Mouse (Mus musculus): ENCODE measurements around the gene Rxra. TPM values are rescaled to one million over a fixed set of nuclear protein-coding genes. Genes with fewer than 3 reads are reported as not detected.

The Rxra gene
- total RNA-seq, 4 experiments from 2014 or later, result 23.5 to 28.6 (median 26.1) TPM

DNA sequence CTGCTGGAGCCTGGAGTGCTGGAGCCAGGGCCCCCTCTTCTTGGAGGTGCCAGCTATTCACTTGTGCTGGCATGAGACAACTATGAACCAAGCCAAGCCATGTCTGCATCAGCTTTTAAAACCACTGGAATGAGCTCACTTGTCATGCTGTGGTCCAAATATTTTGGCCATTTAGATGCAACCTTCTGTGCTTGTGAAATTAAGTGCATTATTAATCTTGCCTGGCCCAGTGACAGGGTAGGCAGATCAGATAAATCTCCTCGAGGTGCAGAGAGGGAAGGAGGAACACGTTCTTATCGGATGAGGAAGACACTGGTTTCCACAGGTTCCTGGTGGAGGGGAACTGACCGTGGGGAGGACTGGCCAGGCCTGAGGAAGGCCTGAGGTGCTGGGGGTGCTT lies 8.6 kb upstream of the Rxra start:
- DNase-seq (ENCODE audit: low spot score in 2 of 2), result no peak

- DNase-seq (ENCODE audit: low spot score in 2 of 2), result no peak
These were observed 5.5 kb upstream of the Rxra start for GRCm38 (mm10) chr2:27670746-27671145.

GRCm38 (mm10) chr2:27671633-27672091 lies 4.6 kb upstream of the Rxra start:
- no peak for DNase-seq (ENCODE audit: low spot score in 2 of 2)

GRCm38 (mm10) chr2:27676478-27677325 lies 462 bp downstream of the Rxra start:
- DNase-seq (ENCODE audit: low spot score in 2 of 2), result peak; percentile 23 to 35

DNA sequence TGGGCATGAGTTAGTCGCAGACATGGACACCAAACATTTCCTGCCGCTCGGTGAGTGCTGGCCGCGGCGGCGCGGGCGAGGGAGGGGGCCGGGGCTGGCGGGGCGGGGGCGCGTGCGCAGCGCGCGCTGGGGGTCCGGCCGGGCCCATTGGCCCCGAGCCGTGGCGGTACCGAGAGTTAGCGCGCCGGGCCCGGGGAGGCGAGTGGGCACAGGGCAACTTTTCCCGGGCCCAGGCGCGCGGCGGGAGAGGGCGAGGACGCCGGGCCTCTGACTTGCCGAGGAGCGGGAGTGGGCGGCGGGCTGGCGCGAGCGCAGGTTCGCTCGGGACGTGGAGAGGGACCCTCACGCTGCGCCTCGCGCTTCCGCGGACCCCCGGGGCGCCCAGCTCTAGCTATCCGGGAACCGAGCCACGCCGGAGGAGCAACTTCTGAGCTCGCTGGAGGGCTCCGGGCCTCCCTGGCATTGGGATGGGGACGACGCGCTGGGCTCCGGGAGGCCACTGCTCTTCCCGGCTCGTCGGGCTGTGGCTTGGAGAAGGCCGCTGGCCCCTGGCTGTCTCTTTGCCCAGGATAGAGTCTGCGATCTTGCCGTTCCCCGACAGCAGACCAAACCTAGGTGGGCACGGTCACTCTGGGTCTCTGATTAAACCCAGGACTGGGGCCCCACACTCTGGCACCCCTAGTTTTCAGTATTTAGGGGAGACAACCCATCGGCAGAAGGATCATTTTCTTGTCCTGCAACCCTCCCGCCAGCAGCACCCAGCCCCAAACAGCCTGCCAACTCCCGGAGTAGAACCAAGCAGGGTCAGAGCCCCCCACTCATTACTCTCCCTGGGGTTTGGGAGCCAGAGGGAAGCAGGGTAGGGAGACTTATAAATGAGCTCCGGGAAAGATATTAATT lies 1.4 kb downstream of the Rxra start:
- DNase-seq (ENCODE audit: low spot score in 2 of 2), result no peak

DNA sequence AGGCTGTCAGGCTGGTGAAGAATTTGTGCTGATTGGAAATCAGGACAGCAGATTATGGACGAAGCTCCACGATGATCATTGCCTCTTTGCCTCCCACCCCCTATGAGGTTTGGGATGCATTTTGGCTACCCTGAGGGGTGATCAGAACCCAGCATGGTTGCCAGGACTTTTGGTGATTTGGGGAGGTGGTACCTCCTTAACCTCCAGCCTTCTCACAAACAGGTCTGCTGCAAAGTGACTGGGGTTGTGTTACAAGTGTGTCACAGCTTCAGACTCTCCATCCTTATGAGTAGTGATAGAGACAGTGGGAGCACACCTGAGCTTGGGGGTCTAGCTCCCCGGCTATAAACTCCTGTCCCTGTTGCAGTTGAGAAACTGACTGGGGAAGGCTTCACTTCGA lies 2.1 kb downstream of the Rxra start:
- no peak for DNase-seq (ENCODE audit: low spot score in 2 of 2)

DNA sequence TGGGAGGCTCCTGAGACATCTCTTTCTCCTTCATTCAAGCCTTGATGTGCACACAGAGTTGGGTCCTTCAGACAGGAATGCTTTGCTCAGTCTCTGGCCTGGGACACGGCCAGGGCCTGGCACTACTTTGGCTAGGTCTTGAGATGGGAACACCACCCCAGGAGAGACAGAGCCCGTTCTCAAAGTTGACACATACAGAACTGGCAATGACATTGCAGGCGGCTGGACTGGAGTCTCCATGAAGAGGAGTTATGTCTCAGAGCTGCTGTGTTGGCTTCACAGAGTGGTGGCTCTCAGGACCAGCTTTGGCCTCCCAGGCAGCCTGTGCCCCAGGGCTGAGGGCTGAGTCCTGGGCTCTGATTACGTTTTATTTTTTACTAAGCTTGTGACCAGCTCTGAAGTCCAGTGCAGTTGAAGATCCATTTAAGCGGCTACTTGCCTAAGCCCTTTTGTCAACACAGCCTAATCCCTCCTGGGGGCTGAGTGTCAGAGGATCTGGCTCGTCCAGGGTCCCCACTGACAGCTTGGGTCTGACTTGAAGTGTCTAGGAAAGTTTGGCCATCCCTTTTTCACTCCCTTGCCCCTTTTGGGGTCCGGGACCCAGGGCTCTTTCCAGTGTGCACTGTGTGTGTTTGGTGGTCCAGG lies 2.7 kb downstream of the Rxra start:
- DNase-seq (ENCODE audit: low spot score in 2 of 2), result no peak

DNA sequence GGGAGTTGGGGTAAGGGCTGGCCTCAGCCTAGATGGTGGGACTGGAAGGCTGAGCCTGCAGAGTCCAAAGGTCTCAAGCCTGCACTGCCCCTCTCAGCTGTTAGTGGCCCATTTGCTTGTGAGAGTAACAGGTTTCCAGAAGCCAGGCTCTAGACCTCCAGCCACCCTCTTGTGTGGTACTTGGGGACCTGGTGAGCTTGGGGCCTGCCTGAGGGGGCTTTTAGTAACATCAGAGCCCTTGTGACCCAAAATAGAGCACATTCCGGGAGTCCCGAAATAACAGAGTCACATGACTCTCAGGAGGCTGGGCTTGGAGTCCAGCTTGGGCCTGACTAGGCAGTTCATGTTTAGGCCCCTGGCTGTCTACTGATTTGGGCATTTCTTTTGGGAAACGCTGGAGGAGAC lies 3.4 kb downstream of the Rxra start:
- DNase-seq (ENCODE audit: low spot score in 2 of 2), result no peak

DNA sequence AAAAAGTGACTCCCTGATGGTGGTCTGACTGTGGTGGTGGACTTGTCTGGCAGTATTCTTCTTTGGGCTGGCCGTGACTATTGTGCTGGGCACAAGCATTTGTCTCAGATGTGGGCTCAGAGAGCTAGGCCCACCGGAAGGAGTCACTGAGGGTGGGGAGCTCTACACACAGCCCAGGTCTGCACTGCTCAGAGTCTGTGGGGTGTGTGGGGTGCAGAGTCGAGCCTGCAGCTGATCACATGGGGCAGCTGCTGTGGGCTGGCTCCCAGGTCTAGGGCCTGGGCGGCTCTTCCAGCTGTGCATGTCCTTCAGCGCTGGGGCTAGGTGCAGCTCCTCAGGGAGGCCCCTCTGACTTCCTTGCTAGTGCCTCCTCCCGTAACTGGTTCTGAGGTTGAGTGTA lies 3.8 kb downstream of the Rxra start:
- DNase-seq (ENCODE audit: low spot score in 2 of 2), result no peak

DNA sequence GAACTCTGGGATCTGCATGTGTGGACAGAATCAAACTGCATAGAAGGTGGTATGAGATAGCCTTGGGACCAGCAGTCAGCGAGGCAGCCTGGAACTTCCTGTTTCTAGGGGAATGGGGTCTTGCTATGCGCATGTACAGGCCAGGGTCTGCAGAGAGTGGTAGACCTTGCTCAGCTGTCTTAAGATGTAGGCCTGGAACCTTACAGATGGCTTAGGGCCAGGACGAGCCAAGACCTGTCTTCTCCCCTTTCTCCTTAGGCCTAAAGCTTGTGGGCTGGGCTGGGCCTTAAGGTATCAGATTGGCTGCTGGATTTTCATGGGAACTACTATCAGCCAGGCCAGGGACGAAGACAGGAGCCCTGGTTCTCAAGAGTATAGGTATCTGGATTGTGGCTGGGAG lies 4.4 kb downstream of the Rxra start:
- no peak for DNase-seq (ENCODE audit: low spot score in 2 of 2)

GRCm38 (mm10) chr2:27681426-27681825 lies 5.2 kb downstream of the Rxra start:
- no peak for DNase-seq (ENCODE audit: low spot score in 2 of 2)

DNA sequence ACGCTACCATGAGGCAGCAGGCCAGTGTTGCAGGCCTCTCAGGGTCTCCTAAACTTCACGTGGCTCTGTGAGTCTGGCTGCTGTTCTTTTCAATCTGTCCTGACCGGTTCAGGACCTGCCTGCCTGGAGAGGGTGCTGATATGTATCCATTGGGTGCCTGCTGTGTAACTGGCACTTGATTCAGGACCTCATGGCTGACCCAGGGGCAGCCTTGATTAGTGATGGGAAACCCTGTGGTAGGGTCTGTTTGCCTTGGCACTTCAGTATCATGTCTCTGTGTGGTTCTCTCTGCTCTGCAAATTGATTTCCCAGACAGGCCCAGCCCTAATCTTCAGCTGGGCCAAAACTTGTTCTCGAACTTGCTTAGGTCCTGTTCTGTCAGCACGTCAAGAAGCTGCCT lies 5.9 kb downstream of the Rxra start:
- no peak for DNase-seq (ENCODE audit: low spot score in 2 of 2)

- DNase-seq (ENCODE audit: low spot score in 2 of 2), result no peak
These were observed 7.9 kb downstream of the Rxra start for GRCm38 (mm10) chr2:27684017-27684657.

- DNase-seq (ENCODE audit: low spot score in 2 of 2), result no peak
These were observed 9.7 kb downstream of the Rxra start for GRCm38 (mm10) chr2:27685917-27686316.

GRCm38 (mm10) chr2:27686335-27686734 lies 10.1 kb downstream of the Rxra start:
- no peak for DNase-seq (ENCODE audit: low spot score in 2 of 2)

DNA sequence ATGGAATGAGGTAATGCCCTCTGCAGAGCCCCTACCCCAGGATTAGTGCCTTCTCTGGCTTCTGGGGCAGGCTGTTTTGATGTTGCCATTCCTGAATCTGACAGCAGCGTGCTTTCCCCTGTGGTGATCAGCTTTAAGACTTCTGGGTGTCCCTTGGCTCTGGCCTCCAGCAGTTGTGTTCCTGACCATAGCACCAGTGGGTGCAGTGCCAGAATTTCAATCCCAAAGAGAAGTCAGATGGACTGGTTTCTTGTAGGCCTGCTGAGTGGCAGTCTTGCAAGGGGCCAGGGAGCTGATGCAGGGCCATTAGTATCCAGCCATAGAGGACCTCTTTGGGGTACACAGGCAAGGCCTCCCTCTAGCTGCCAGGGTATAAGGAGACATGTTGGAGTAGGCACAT lies 10.8 kb downstream of the Rxra start:
- DNase-seq (ENCODE audit: low spot score in 2 of 2), result no peak

- DNase-seq (ENCODE audit: low spot score in 2 of 2), result no peak
These were observed 11.7 kb downstream of the Rxra start for GRCm38 (mm10) chr2:27687973-27688372.

- no peak for DNase-seq (ENCODE audit: low spot score in 2 of 2)
These were observed 14.5 kb downstream of the Rxra start for GRCm38 (mm10) chr2:27690714-27691113.

DNA sequence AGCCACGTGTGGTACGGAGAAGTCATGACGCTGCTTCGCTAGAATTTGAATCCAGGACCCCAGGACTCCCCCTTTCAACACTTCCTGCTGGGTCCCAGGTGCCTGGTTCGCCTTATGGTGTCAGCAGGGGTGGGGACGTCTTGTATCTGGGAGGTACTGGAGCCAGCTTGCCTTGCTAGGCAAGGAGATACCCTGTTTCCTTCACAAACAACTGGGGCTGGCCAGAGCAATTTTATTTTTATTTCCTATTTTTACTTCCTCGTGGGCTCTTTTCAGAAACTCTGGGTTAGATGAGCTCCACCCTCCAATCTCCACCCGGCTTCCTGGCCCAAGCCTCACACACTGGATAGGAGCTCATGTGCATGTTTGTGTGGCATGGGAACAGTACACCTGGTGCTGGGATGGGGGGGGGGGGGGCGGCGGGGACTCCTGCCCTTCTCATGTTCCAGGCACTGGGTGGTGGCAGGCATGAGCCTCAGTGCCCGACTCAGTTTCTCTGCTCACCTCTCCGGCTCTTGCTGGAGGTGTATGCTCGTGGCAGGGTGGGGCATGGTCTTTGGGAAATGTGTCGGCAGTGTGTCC lies 15.0 kb downstream of the Rxra start:
- DNase-seq (ENCODE audit: low spot score in 2 of 2), result no peak

GRCm38 (mm10) chr2:27692608-27693007 lies 16.4 kb downstream of the Rxra start:
- no peak for DNase-seq (ENCODE audit: low spot score in 2 of 2)

DNA sequence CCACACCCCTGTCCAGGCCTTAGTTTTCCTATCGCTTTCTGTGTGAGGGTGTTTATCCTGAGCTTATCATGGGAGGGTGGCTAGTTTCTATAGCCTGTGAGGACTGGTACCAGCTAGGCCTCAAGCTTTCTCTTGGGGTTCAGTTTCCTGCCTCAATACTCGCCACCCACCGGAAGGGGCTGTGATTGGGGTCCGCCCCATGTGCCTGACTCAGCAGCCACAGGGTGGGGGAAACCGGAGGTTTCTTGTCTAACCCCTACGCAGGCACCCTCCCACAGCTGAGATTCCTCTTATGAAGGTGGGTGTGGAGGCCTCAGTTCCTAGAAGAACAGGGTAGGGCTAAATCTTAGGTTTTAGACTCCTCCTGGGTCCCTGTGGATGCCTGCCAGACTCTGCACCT lies 17.4 kb downstream of the Rxra start:
- no peak for DNase-seq (ENCODE audit: low spot score in 2 of 2)
